In genomic region chrX:95956497-95957293, GRCm38 (mm10) we compare ENCODE assay signal across 8 mouse cellular contexts. TPM values are rescaled to one million over a fixed set of nuclear protein-coding genes. Genes with fewer than 3 reads are reported as not detected.
DNase-seq lines count a peak whose midpoint lies in the region; ATAC-seq lines count a peak whose summit lies in the region.

Las1l (minus strand) TSS chrX:95956962.

- no peaks in the 10 kb centered on the region for H3K27me3 ChIP-seq in intestine, embryonic 14.5 days (replicated peaks; ENCODE audit: control insufficient read depth, insufficient read depth, low read length)

- peak; percentile 73 to 75 for DNase-seq in adrenal gland, adult 18-20 months (ENCODE audit: low spot score in 2 of 2)
- DNase-seq in embryo, embryonic 11 days, result peak; percentile 91
- peak; percentile 88 for DNase-seq in gastrocnemius, postnatal 25 days
- DNase-seq in intestine, embryonic 14.5 days (ENCODE audit: low spot score), result peak; percentile 83
- DNase-seq in left cerebral cortex, postnatal 14 days (ENCODE audit: low spot score in 2 of 2), result peak; percentile 93 to 94
- peak; percentile 92 for DNase-seq in mesoderm, embryonic 11.5 days (ENCODE audit: low read depth, low spot score)
- peak; percentile 86 to 93 for DNase-seq in right cerebral cortex, postnatal 36 days (ENCODE audit: low spot score in 2 of 2)
- DNase-seq in yolk sac, embryonic 10.5 days (ENCODE audit: low spot score), result peak; percentile 92

- H3K27ac ChIP-seq in intestine, embryonic 14.5 days (ENCODE audit: low read depth), result no peak within 1 kb of the TSS; the same call in 1 of the 2 replicates

- H3K4me2 ChIP-seq in intestine, embryonic 14.5 days (ENCODE audit: low read length), result peak within 1 kb of the TSS; percentile 62

- H3K36me3 ChIP-seq in intestine, embryonic 14.5 days (ENCODE audit: control insufficient read depth, insufficient read depth, low read length), result peaks cover 10% of the 10 kb centered on the region; the same call in 1 of the 2 replicates

- no peaks in the 10 kb centered on the region for H3K4me1 ChIP-seq in intestine, embryonic 14.5 days (replicated peaks; ENCODE audit: control insufficient read depth, insufficient read depth, low read length)

- H3K9ac ChIP-seq in intestine, embryonic 14.5 days (ENCODE audit: low read length), result peak within 1 kb of the TSS; percentile 41

- H3K9me3 ChIP-seq in intestine, embryonic 14.5 days (ENCODE audit: control insufficient read depth, low read length), result no peaks in the 10 kb centered on the region

- ATAC-seq in intestine, embryonic 14.5 days (replicated peaks; ENCODE audit: low FRiP score, low TSS enrichment, low read depth), result peak; percentile 100

- WGBS in intestine, embryonic 14.5 days, result 13% methylated on average over 42 of the region's 42 CpGs

- peak within 1 kb of the TSS; percentile 59 for H3K4me3 ChIP-seq in intestine, embryonic 14.5 days (ENCODE audit: low read depth, low read length)

- intact Hi-C loops in left cerebral cortex, postnatal 14 days (cut with DNase I), result loop anchor here (10.0 kb wide), 1 partner anchor 272 kb away; no protein-coding TSS in a partner anchor

RNA-seq across cellular contexts. Expression of gene Las1l, which starts in this region (rescaled TPM):
- 10 to 100 TPM; 42.7 to 46.4 TPM for total RNA-seq in adrenal gland, adult 18-20 months (2021)
- 10 to 100 TPM; 25.9 to 28.3 TPM for total RNA-seq in gastrocnemius, postnatal 25 days (2021)
- 41.0 and 44.0 TPM in 2 replicates for polyA plus RNA-seq in intestine, embryonic 14.5 days (2014; fragmentation: Nextera tagmentation; extraction: Ambion mirVana)
- 10 to 100 TPM; 53.0 to 60.0 TPM for total RNA-seq in left cerebral cortex, postnatal 14 days (2021)
